Mouse (Mus musculus): Measurements from ENCODE around the gene Rcbtb2.

Gene Rcbtb2

DNA sequence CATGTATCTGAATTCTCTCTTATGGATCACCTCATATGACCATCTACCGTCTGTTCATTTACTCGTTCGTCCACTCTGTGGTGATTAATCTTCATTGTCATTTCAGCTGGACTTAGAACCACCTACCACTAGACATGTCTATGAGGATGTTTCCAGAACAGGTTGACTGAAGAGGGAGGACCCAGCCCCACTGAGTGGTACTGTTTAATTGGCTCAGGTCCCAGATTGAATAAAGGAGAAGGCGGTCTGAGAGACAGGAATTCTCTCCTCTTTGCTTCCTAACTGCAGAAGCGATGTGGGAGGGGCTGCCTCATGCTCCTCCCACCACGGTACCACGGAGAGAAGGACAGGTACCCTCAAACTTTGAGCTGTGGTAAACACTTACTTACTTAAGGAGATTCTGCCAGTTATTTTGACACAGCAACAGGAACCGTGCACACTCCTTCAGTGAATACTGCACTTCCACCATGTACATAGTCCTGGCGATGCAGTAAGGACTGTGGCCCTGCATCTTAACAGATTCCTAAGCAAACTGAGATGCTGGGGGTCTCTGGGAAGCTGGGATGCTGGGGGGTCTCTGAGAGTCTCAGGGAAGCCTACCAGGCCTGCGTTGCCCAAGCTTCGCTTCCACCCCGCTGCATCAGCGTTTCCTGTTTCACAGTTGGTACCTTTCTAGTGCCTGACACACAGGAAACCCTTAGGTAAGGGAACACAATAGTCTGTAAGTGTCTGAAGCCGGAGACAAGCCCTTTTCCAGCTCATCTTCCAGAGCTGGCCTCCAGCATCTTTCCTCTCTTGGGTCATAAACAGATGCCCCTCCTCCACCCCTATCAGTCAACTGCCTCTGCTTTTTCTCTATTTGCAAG is 4.1 kb upstream of the Rcbtb2 start:
- Histone ChIP-seq H3K36me3 (ENCODE audit: insufficient read depth, low read length) (no peaks in the 10 kb centered on the region), H3K4me3 (replicated peaks; ENCODE audit: low read length) (no peak overlapping the region), H3K9me3 (ENCODE audit: low read length) (no peaks in the 10 kb centered on the region), H3K27me3 (ENCODE audit: insufficient read depth, low read length) (no peaks in the 10 kb centered on the region), H3K4me1 (replicated peaks; ENCODE audit: low read depth, low read length) (peaks cover 11% of the 10 kb centered on the region; the same call in 1 of the 2 replicates)
- TF ChIP-seq NANOG (IDR thresholded peaks at IDR 0.05; ENCODE audit: borderline replicate concordance, low read length), result no peak
- TF ChIP-seq CTCF (conservative IDR thresholded peaks at IDR 0.05; ENCODE audit: low read length), result no peak
- no peak for TF ChIP-seq POU5F1 (IDR thresholded peaks at IDR 0.05; ENCODE audit: borderline replicate concordance, low read length)

DNA sequence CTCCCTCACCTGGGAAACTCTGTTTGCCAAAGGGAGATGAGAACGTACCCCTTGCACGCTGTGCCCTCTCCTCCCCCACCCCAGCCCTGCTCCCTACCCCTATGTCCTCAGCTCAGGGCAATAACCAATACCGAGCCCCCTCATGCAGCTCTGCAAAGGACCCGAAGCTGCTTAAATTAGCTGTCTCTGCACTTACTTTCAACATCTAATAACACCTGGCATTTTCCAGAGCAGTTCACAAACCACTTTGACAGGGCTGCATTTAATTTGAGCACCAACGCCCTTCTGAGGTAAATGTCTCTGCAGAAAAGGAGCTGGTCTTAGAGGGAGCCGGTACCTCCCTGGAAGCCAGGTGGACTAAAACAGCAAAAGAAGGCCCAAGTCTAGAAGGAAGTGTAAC is 3.4 kb upstream of the Rcbtb2 start:
- Histone ChIP-seq H3K4me1 (replicated peaks; ENCODE audit: low read depth, low read length) (peaks cover 11% of the 10 kb centered on the region; the same call in 1 of the 2 replicates), H3K9me3 (ENCODE audit: low read length) (no peaks in the 10 kb centered on the region), H3K27me3 (ENCODE audit: insufficient read depth, low read length) (no peaks in the 10 kb centered on the region), H3K36me3 (ENCODE audit: insufficient read depth, low read length) (no peaks in the 10 kb centered on the region), H3K4me3 (replicated peaks; ENCODE audit: low read length) (no peak overlapping the region)
- TF ChIP-seq NANOG (IDR thresholded peaks at IDR 0.05; ENCODE audit: borderline replicate concordance, low read length) (no peak), CTCF (conservative IDR thresholded peaks at IDR 0.05; ENCODE audit: low read length) (no peak), POU5F1 (IDR thresholded peaks at IDR 0.05; ENCODE audit: borderline replicate concordance, low read length) (no peak)

DNA sequence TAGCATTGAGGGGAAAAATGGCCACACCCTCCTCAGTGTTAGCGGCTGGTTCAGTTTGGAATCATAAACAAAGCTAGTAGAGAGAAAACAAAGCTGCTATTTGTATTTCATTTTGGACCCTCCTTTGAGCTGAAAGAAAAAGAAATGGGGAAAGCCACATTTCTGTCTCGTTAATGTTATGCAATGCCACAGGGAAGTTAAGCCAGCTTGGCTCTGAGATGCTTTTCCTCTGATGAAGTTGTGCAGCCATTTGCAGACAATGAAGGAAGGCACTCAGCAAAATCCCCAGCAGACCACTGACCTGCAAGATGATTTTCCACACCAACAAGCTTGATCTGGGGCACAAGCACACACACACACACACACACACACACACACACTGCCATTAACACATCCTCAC is 2.9 kb upstream of the Rcbtb2 start:
- H3K36me3 ChIP-seq (ENCODE audit: insufficient read depth, low read length), result no peaks in the 10 kb centered on the region
- no peaks in the 10 kb centered on the region for H3K27me3 ChIP-seq (ENCODE audit: insufficient read depth, low read length)
- H3K4me3 ChIP-seq (replicated peaks; ENCODE audit: low read length), result no peak overlapping the region
- H3K9me3 ChIP-seq (ENCODE audit: low read length), result no peaks in the 10 kb centered on the region
- peaks cover 11% of the 10 kb centered on the region; the same call in 1 of the 2 replicates for H3K4me1 ChIP-seq (replicated peaks; ENCODE audit: low read depth, low read length)
- TF ChIP-seq NANOG (IDR thresholded peaks at IDR 0.05; ENCODE audit: borderline replicate concordance, low read length) (no peak), POU5F1 (IDR thresholded peaks at IDR 0.05; ENCODE audit: borderline replicate concordance, low read length) (no peak), CTCF (conservative IDR thresholded peaks at IDR 0.05; ENCODE audit: low read length) (no peak)

DNA sequence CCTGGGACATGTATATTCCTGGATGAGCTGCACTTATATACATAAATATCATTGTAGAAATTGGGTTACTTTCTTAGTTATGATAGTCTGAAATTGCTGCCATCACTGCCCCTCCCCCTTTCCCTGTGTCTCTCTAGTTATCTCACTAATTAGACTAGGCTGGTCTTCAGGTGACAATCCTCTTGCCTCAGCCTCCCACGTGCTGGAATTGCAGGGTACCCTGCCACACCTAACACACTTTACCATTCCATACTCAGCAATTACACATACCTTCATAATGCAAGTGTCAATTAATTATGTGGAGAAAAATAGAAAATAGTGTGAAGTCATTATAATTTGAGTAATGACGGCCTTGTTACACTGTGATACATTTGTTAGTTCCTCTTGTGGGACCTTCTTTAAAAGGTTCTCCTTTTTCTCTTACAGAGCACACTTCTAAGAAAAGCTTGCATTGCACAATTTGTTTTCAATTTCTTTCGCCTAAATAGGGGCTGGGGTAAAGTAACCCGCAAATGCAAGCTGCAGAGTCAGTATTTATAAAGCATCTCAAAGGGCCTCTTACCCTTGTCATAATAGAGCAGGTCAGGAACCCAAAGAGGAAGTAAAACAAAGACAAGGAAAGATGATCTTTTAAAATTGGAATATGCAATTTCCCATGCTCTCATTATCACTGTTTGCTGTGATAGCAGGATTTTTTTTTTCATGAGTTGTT is 470 bp upstream of the Rcbtb2 start:
- no peaks in the 10 kb centered on the region for H3K27me3 ChIP-seq (ENCODE audit: insufficient read depth, low read length)
- no peak overlapping the region for H3K4me3 ChIP-seq (replicated peaks; ENCODE audit: low read length)
- H3K9me3 ChIP-seq (ENCODE audit: low read length), result no peaks in the 10 kb centered on the region
- no peak for TF ChIP-seq POU5F1 (IDR thresholded peaks at IDR 0.05; ENCODE audit: borderline replicate concordance, low read length)
- no peak for TF ChIP-seq NANOG (IDR thresholded peaks at IDR 0.05; ENCODE audit: borderline replicate concordance, low read length)
- no peak for TF ChIP-seq CTCF (conservative IDR thresholded peaks at IDR 0.05; ENCODE audit: low read length)
- no peaks in the 10 kb centered on the region for H3K36me3 ChIP-seq (ENCODE audit: insufficient read depth, low read length)
- H3K4me1 ChIP-seq (replicated peaks; ENCODE audit: low read depth, low read length), result peaks cover 11% of the 10 kb centered on the region; the same call in 1 of the 2 replicates

DNA sequence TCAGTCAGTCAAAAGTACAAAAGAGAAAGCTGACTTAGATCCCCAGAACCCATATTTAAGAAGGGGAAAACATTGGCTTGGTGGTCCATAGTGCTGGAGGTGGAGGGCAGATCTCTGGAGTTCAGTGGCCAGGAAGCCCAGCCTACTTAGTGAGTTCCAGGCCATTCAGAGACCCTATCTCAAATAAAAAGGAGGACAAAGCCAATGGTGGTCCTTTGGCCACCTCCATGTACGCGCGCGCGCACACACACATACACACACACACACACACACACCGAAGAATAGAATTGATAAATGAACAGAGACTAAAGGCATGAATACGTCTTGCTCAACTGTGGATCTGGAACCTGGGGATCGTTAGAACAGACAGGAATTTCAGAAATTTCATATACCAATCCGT is 544 bp downstream of the Rcbtb2 start:
- TF ChIP-seq NANOG (IDR thresholded peaks at IDR 0.05; ENCODE audit: borderline replicate concordance, low read length) (no peak), CTCF (conservative IDR thresholded peaks at IDR 0.05; ENCODE audit: low read length) (no peak), POU5F1 (IDR thresholded peaks at IDR 0.05; ENCODE audit: borderline replicate concordance, low read length) (no peak)
- no peak overlapping the region for H3K4me3 ChIP-seq (replicated peaks; ENCODE audit: low read length)
- H3K27me3 ChIP-seq (ENCODE audit: insufficient read depth, low read length), result no peaks in the 10 kb centered on the region
- no peaks in the 10 kb centered on the region for H3K9me3 ChIP-seq (ENCODE audit: low read length)
- H3K4me1 ChIP-seq (replicated peaks; ENCODE audit: low read depth, low read length), result peaks cover 11% of the 10 kb centered on the region; the same call in 1 of the 2 replicates
- H3K36me3 ChIP-seq (ENCODE audit: insufficient read depth, low read length), result no peaks in the 10 kb centered on the region

GRCm38 (mm10) chr14:73123786-73124185 is 949 bp downstream of the Rcbtb2 start:
- Histone ChIP-seq H3K9me3 (ENCODE audit: low read length) (no peaks in the 10 kb centered on the region), H3K4me3 (replicated peaks; ENCODE audit: low read length) (no peak overlapping the region), H3K27me3 (ENCODE audit: insufficient read depth, low read length) (no peaks in the 10 kb centered on the region), H3K36me3 (ENCODE audit: insufficient read depth, low read length) (no peaks in the 10 kb centered on the region), H3K4me1 (replicated peaks; ENCODE audit: low read depth, low read length) (peaks cover 10% of the 10 kb centered on the region; the same call in 1 of the 2 replicates)
- TF ChIP-seq POU5F1 (IDR thresholded peaks at IDR 0.05; ENCODE audit: borderline replicate concordance, low read length) (no peak), NANOG (IDR thresholded peaks at IDR 0.05; ENCODE audit: borderline replicate concordance, low read length) (no peak), CTCF (conservative IDR thresholded peaks at IDR 0.05; ENCODE audit: low read length) (no peak)

DNA sequence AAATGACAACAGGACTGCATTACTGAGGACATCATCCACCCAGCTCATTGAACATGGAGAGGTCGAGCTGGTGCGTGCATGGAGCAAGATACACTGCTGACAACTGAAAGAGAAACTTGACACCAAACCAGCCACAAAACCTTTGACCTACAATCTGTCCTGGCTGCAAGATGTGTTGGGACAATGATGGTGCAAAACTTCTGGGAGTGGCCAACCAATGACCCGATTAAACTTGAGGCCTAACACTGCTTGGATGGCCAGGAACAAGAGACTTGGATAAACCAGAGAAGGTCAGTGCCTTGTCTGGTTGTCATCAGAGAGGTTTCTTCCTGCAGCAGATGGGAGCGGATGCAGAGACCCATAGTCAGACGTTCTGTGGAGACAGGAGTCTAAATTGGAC is 7.7 kb downstream of the Rcbtb2 start:
- H3K4me3 ChIP-seq (replicated peaks; ENCODE audit: low read length), result no peak overlapping the region
- H3K36me3 ChIP-seq (ENCODE audit: insufficient read depth, low read length), result no peaks in the 10 kb centered on the region
- H3K9me3 ChIP-seq (ENCODE audit: low read length), result no peaks in the 10 kb centered on the region
- no peaks in the 10 kb centered on the region for H3K4me1 ChIP-seq (replicated peaks; ENCODE audit: low read depth, low read length)
- H3K27me3 ChIP-seq (ENCODE audit: insufficient read depth, low read length), result no peaks in the 10 kb centered on the region
- TF ChIP-seq POU5F1 (IDR thresholded peaks at IDR 0.05; ENCODE audit: borderline replicate concordance, low read length), result no peak
- TF ChIP-seq NANOG (IDR thresholded peaks at IDR 0.05; ENCODE audit: borderline replicate concordance, low read length), result no peak
- TF ChIP-seq CTCF (conservative IDR thresholded peaks at IDR 0.05; ENCODE audit: low read length), result no peak

- Histone ChIP-seq H3K27me3 (ENCODE audit: insufficient read depth, low read length) (no peaks in the 10 kb centered on the region), H3K4me3 (replicated peaks; ENCODE audit: low read length) (no peak overlapping the region), H3K9me3 (ENCODE audit: low read length) (no peaks in the 10 kb centered on the region), H3K36me3 (ENCODE audit: insufficient read depth, low read length) (no peaks in the 10 kb centered on the region), H3K4me1 (replicated peaks; ENCODE audit: low read depth, low read length) (no peaks in the 10 kb centered on the region)
- no peak for TF ChIP-seq NANOG (IDR thresholded peaks at IDR 0.05; ENCODE audit: borderline replicate concordance, low read length)
- no peak for TF ChIP-seq CTCF (conservative IDR thresholded peaks at IDR 0.05; ENCODE audit: low read length)
- TF ChIP-seq POU5F1 (IDR thresholded peaks at IDR 0.05; ENCODE audit: borderline replicate concordance, low read length), result no peak
These were observed 9.1 kb downstream of the Rcbtb2 start for GRCm38 (mm10) chr14:73131856-73132410.

Measured in E14TG2a.4 (cell line).